ENCODE assay signal across 12 mouse cellular contexts in genomic region chr7:44633407-44633806, GRCm38 (mm10). TPM values are rescaled to one million over a fixed set of nuclear protein-coding genes. Genes with fewer than 3 reads are reported as not detected.
A peak's percentile ranks its signal among the peaks of the same experiment; 100 is the strongest.
DNase-seq lines count a peak whose midpoint lies in the region; ATAC-seq and TF ChIP-seq lines count a peak whose summit lies in the region.
"Had no signal": no experiment of that assay in that cellular context is flagged by ENCODE, and none has a peak within 500 bp of the region (broad histone marks: within the 10 kb centered on the region; RNA-seq: fewer than 3 reads in every experiment).

No protein-coding gene starts in this region.

- no peaks in the 10 kb centered on the region for H3K36me3 ChIP-seq in liver, postnatal 0 days (replicated peaks; ENCODE audit: insufficient read depth, low read length)
- no peaks in the 10 kb centered on the region for H3K36me3 ChIP-seq in liver, embryonic 12.5 days
- no peaks in the 10 kb centered on the region for H3K36me3 ChIP-seq in ES-Bruce4 (ENCODE audit: control insufficient read depth, insufficient read depth, low read length, poor library complexity, severe bottlenecking)
- H3K36me3 ChIP-seq in neural tube, embryonic 15.5 days, result no peaks in the 10 kb centered on the region
- H3K36me3 ChIP-seq: limb, embryonic 15.5 days; neural tube, embryonic 12.5 days; stomach, embryonic 15.5 days had no signal

- no peak overlapping the region for H3K27ac ChIP-seq in gastrocnemius, adult 2 months
- no peak overlapping the region for H3K27ac ChIP-seq in liver, postnatal 0 days (ENCODE audit: low read depth)
- no peak overlapping the region for H3K27ac ChIP-seq in liver, embryonic 12.5 days
- no peak overlapping the region for H3K27ac ChIP-seq in ES-Bruce4 (ENCODE audit: insufficient read depth, low read length)
- no peak overlapping the region for H3K27ac ChIP-seq in neural tube, embryonic 15.5 days (replicated peaks)
- H3K27ac ChIP-seq: limb, embryonic 15.5 days; neural tube, embryonic 12.5 days; stomach, embryonic 15.5 days had no signal

- WGBS in liver, postnatal 0 days (ENCODE audit: insufficient replicate concordance), result 16% methylated on average over 15 of the region's 15 CpGs
- WGBS in liver, embryonic 12.5 days (ENCODE audit: insufficient replicate concordance), result 14% methylated on average over 15 of the region's 15 CpGs
- 15% methylated on average over 15 of the region's 15 CpGs for WGBS in neural tube, embryonic 15.5 days

- no peak for TF ChIP-seq POLR2A in ES-Bruce4 (IDR thresholded peaks at IDR 0.05; ENCODE audit: insufficient read depth, low read length)

- H3K4me3 ChIP-seq in gastrocnemius, adult 2 months, result no peak overlapping the region
- H3K4me3 ChIP-seq in liver, postnatal 0 days (ENCODE audit: low read depth, low read length), result no peak overlapping the region
- H3K4me3 ChIP-seq in liver, embryonic 12.5 days, result no peak overlapping the region
- H3K4me3 ChIP-seq in ES-Bruce4 (ENCODE audit: low read depth, low read length), result peak overlapping the region; percentile 30
- H3K4me3 ChIP-seq in neural tube, embryonic 15.5 days (replicated peaks), result no peak overlapping the region
- H3K4me3 ChIP-seq: limb, embryonic 15.5 days; neural tube, embryonic 12.5 days; stomach, embryonic 15.5 days had no signal

- no peak overlapping the region for H3K4me2 ChIP-seq in liver, postnatal 0 days (ENCODE audit: low read depth, low read length)
- H3K4me2 ChIP-seq in liver, embryonic 12.5 days, result no peak overlapping the region
- H3K4me2 ChIP-seq in neural tube, embryonic 15.5 days, result no peak overlapping the region
- H3K4me2 ChIP-seq: limb, embryonic 15.5 days; neural tube, embryonic 12.5 days; stomach, embryonic 15.5 days had no signal

- no peak for TF ChIP-seq EP300 in liver, postnatal 0 days (IDR thresholded peaks at IDR 0.05; ENCODE audit: low read depth)
- TF ChIP-seq EP300 in ES-Bruce4 (IDR thresholded peaks at IDR 0.05; ENCODE audit: insufficient read depth, low read depth, low read length), result no peak

- ATAC-seq in liver, postnatal 0 days, result no peak
- ATAC-seq in liver, embryonic 12.5 days, result no peak
- no peak for ATAC-seq in neural tube, embryonic 15.5 days (ENCODE audit: low FRiP score)
- ATAC-seq: Patski had no signal

- peak; percentile 55 for TF ChIP-seq CTCF in gastrocnemius, adult 2 months (IDR thresholded peaks at IDR 0.05)
- TF ChIP-seq CTCF in liver, postnatal 0 days (IDR thresholded peaks at IDR 0.05; ENCODE audit: low read depth), result peak; percentile 49
- peak; percentile 78 for TF ChIP-seq CTCF in ES-Bruce4 (IDR thresholded peaks at IDR 0.05; ENCODE audit: low read depth, low read length)

- no peaks in the 10 kb centered on the region for H3K4me1 ChIP-seq in liver, postnatal 0 days (ENCODE audit: insufficient read depth)
- no peaks in the 10 kb centered on the region for H3K4me1 ChIP-seq in liver, embryonic 12.5 days
- peaks cover 6% of the 10 kb centered on the region for H3K4me1 ChIP-seq in ES-Bruce4 (ENCODE audit: control insufficient read depth, insufficient read depth, low read length)
- no peaks in the 10 kb centered on the region for H3K4me1 ChIP-seq in neural tube, embryonic 15.5 days
- H3K4me1 ChIP-seq: limb, embryonic 15.5 days; neural tube, embryonic 12.5 days; stomach, embryonic 15.5 days had no signal

- H3K27me3 ChIP-seq in liver, postnatal 0 days (ENCODE audit: insufficient read depth, low read length), result peaks cover 4% of the 10 kb centered on the region; the same call in 1 of the 2 replicates
- H3K27me3 ChIP-seq in liver, embryonic 12.5 days (replicated peaks), result peaks cover 56% of the 10 kb centered on the region
- no peaks in the 10 kb centered on the region for H3K27me3 ChIP-seq in ES-Bruce4 (ENCODE audit: control insufficient read depth, insufficient read depth, low read length, poor library complexity, severe bottlenecking)
- peaks cover 15% of the 10 kb centered on the region for H3K27me3 ChIP-seq in neural tube, embryonic 15.5 days (replicated peaks)

- peak; percentile 42 for DNase-seq in gastrocnemius, adult 2 months
- no peak for DNase-seq in gastrocnemius, postnatal 25 days
- no peak for DNase-seq in liver, postnatal 0 days
- peak; percentile 41 for DNase-seq in embryo, embryonic 10.5 days (ENCODE audit: low spot score)
- no peak for DNase-seq in ovary, postnatal 36 days (ENCODE audit: low spot score)

- no peaks in the 10 kb centered on the region for H3K9me3 ChIP-seq in liver, postnatal 0 days (ENCODE audit: low read length)
- no peaks in the 10 kb centered on the region for H3K9me3 ChIP-seq in liver, embryonic 12.5 days (replicated peaks)
- H3K9me3 ChIP-seq in ES-Bruce4 (replicated peaks; ENCODE audit: control insufficient read depth, insufficient read depth, low read length, poor library complexity, severe bottlenecking), result no peaks in the 10 kb centered on the region
- H3K9me3 ChIP-seq in neural tube, embryonic 15.5 days (replicated peaks), result no peaks in the 10 kb centered on the region
- H3K9me3 ChIP-seq: limb, embryonic 15.5 days; neural tube, embryonic 12.5 days; stomach, embryonic 15.5 days had no signal

- intact Hi-C loops in gastrocnemius, adult 2 months (cut with DNase I), result no loop called here

- H3K9ac ChIP-seq in liver, postnatal 0 days (replicated peaks), result no peak overlapping the region
- no peak overlapping the region for H3K9ac ChIP-seq in liver, embryonic 12.5 days
- peak overlapping the region; percentile 12; the same call in 1 of the 2 replicates for H3K9ac ChIP-seq in ES-Bruce4 (ENCODE audit: low read depth, poor library complexity, severe bottlenecking)
- H3K9ac ChIP-seq in neural tube, embryonic 15.5 days (replicated peaks), result no peak overlapping the region
- H3K9ac ChIP-seq: limb, embryonic 15.5 days; neural tube, embryonic 12.5 days; stomach, embryonic 15.5 days had no signal

RNA-seq across cellular contexts. Expression of gene Myh14, which starts 37.2 kb away (rescaled TPM):
- total RNA-seq in gastrocnemius, adult 2 months (2021), result 10 to 100 TPM; 32.0 to 36.7 TPM
- total RNA-seq in gastrocnemius, postnatal 25 days (2021), result 10 to 100 TPM; 23.0 to 24.7 TPM
- polyA plus RNA-seq in liver, postnatal 0 days (2015; fragmentation: Nextera tagmentation; extraction: Ambion mirVana), result 1.5 and 2.1 TPM in 2 replicates
- polyA plus RNA-seq in liver, embryonic 12.5 days (2016; fragmentation: Nextera tagmentation; extraction: Ambion mirVana), result 0.13 and 0.35 TPM in 2 replicates
- polyA plus RNA-seq in ES-Bruce4 (2011; ENCODE audit: insufficient read depth, insufficient read length, low read depth, missing spikeins), result 14.7 and 16.5 TPM in 2 replicates
- polyA plus RNA-seq in neural tube, embryonic 15.5 days (2015; fragmentation: Nextera tagmentation; extraction: Ambion mirVana), result 4.8 and 6.0 TPM in 2 replicates

RNA-seq across cellular contexts. Expression of gene Kcnc3, which starts 42.9 kb away (rescaled TPM):
- 1 to 10 TPM; 3.0 to 3.6 TPM for total RNA-seq in gastrocnemius, adult 2 months (2021)
- total RNA-seq in gastrocnemius, postnatal 25 days (2021), result 1 to 10 TPM; 4.3 to 4.8 TPM
- 0.13 and 0.20 TPM in 2 replicates for polyA plus RNA-seq in liver, postnatal 0 days (2015; fragmentation: Nextera tagmentation; extraction: Ambion mirVana)
- 0.13 and 0.24 TPM in 2 replicates for polyA plus RNA-seq in liver, embryonic 12.5 days (2016; fragmentation: Nextera tagmentation; extraction: Ambion mirVana)
- 12.3 and 15.5 TPM in 2 replicates for polyA plus RNA-seq in ES-Bruce4 (2011; ENCODE audit: insufficient read depth, insufficient read length, low read depth, missing spikeins)
- polyA plus RNA-seq in neural tube, embryonic 15.5 days (2015; fragmentation: Nextera tagmentation; extraction: Ambion mirVana), result 7.2 and 8.0 TPM in 2 replicates

Comparison
In these comparisons a context has a peak if more than half of its experiments do, and no peak if none do; other contexts are left out.
1. DNase-seq: peak in gastrocnemius, adult 2 months (single experiment) and embryo, embryonic 10.5 days (single experiment); none in gastrocnemius, postnatal 25 days (single experiment), liver, postnatal 0 days (single experiment) and ovary, postnatal 36 days (single experiment).
2. Peak in every context shown above with its lines, with median percentiles within 50 percentile points of each other: CTCF ChIP-seq.